Mouse (Mus musculus) lung, postnatal 4 days (tissue): ENCODE data around the gene Olfr654.
A peak's percentile ranks its signal among the peaks of the same experiment; 100 is the strongest.

ENCODE experiments used
- DNase-seq, 2 experiments: peaks; one replicate each; pipeline ENCODE4 v3.0.0; 2021

Olfr654 gene

GRCm38 (mm10) chr7:104586725-104587124, at the start of gene Olfr654:
Olfr654 (plus strand) TSS chr7:104587025.
- no peak for DNase-seq

DNA sequence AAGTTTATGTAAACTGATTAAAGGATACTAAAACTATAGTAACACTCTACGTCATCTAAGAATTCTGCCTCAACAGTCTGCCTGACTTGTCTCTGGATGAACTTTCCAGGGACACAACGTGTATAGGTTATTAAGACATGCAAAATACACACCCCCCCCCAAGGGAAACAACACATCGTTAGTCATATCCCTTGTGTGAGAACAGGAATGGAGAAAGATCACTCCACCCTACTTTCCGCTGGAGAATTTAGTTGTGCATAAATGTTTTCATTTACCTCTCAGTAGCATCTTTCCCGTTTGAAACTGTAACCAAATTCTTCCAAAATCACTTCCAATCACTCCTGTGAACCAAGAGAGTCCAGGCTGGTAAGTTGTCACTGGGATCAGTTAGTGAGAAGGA, 37.0 kb upstream of the Olfr654 start, which contains the start of gene Olfr651:
TSS of gene Olfr651 (plus strand) at position 301 of the 400 bp plus-strand sequence.
- DNase-seq: no peak

GRCm38 (mm10) chr7:104552700-104553099, 34.1 kb upstream of the Olfr654 start:
- no peak for DNase-seq

- no peak for DNase-seq
Observed at GRCm38 (mm10) chr7:104560601-104561000, 26.2 kb upstream of the Olfr654 start, which contains the start of gene Olfr652. Olfr652 (plus strand) TSS chr7:104560901.

DNA sequence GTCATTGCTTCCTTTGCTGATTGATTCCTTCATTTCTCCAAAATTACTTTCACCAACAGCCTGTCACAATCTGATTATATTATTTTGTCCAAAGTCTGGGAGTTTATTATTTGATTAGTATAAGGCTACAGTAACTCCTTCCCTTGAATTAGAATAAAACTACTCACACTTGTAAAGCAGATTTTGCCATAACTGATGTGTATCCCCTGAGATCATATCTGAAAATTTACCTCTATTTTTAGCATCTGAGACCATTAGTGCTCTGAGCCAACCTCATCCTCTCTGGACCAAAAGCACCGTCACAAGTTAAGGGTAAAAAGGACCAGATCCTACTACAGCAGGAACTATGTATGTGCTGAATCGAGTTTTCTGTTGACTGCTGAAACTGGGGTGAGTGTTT, 9.8 kb upstream of the Olfr654 start, which contains the start of gene Olfr653:
TSS of gene Olfr653 (plus strand) at position 301 of the 400 bp plus-strand sequence.
- DNase-seq: no peak

GRCm38 (mm10) chr7:104580846-104581245, 6.0 kb upstream of the Olfr654 start:
- no peak for DNase-seq

DNA sequence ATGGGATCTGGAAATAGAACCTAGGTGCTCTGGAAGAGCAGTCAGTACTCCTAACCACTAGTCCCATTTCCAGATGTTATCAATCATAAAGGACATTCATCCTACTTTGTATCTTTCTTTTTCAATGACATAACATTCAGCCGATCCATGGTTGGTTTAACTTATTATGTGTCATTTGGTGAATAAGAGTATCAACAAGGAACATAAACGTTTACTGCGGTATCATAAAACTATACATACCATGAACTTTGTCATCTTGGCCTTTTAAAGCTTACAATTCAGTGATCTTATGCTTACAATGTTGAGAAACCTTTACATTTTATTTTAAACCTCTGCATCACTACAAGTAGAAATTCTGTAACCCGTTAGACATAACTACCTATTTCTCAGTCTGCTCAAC, 5.4 kb upstream of the Olfr654 start:
- no peak for DNase-seq

DNA sequence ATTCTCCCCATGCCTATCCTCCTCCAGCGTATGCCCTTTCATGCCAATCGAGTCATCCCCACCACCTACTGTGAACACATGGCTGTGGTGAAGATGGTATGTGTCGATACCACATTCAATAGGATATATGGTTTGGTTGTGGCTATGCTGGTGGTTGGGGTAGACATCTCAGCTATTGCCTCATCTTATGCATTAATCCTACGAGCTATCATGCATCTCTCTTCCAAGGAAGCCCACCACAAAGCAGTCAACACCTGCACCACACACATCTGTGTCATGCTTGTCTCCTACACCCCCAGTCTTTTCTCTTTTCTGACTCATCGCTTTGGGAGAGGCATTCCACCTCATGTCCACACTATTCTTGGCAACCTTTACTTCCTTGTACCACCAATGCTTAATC, 1.4 kb downstream of the Olfr654 start:
- no peak for DNase-seq

- DNase-seq: no peak
Observed at GRCm38 (mm10) chr7:104601679-104602078, 14.9 kb downstream of the Olfr654 start, which contains the start of gene Olfr655. Olfr655 (minus strand) TSS chr7:104601779.

- DNase-seq: peak in 1 of 2 experiments; percentile 36
Observed at GRCm38 (mm10) chr7:104603173-104603572, 16.3 kb downstream of the Olfr654 start.

- DNase-seq: no peak
Observed at GRCm38 (mm10) chr7:104604727-104605126, 17.9 kb downstream of the Olfr654 start.

- DNase-seq: no peak
Observed at GRCm38 (mm10) chr7:104613655-104614054, 26.8 kb downstream of the Olfr654 start, which contains the start of gene Olfr656. Olfr656 (plus strand) TSS chr7:104613955.

DNA sequence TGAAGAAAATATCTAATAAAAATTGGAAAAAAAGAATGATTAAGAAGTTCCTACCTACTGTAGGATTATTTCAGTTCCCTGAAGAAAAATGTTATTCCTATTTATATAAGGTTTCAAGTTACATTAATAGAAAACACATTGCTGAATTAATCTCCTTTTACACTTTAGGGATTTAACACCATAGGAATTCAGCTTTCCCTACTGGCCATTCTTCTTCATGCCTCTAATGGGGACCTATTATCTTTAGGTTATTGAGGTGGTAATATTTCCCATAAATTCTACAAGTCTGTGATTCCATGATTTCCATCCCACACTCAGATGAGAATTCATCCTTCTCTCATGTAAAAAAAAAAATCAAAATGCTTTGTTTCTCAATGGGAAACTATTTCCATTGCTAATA, 37.7 kb downstream of the Olfr654 start, which contains the start of gene Olfr657:
TSS of gene Olfr657 (plus strand) at position 301 of the 400 bp plus-strand sequence.
- DNase-seq: no peak
